Mouse (Mus musculus): ENCODE measurements around the gene Dapk3.

Gene Dapk3

DNA sequence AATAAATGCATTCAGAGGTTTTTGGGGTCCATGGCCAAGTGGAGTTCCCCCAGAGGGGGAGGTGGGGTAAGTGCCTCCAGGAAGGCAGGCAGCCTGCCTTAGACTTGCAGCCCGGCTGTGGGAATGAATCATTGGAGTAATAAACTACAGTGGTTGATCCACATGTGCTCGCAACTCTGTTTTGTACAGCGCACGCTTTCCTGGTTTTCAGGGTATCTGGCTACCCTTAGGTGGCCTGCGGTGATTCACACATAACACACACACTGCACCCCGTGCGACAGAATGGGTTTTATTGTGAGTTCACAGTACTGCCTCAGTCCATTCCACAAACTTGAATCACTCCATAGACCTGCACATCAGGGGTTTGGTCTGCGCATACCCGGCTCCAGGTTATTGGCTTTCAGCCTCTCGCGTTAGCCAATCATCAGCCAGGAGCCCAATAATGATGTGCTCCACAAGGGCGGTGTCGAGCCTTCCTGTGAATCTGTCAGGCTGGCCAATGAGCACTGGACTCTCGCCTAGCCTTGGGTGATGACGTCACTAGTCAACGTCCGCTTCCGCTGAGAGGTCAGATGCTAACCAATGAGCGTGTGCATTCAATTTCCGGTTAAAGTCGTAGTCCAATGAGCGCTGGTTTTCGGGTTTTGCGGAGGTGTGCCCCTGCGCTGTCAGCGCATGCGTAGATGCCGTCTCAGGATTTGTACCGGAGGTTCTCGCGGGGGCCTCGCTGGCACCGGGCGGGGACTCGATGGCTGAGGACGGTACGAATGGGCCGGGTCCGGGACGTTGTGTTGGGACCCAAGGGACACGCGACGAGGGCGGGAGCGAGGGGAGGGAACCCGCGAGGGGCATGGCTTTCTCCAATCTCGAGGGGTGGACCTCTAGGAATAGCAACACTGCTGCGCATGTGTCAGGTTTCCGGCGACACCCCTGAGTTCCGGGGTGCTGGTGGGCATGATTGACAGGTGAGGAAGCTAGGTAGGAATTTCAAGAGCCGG, at the start of gene Dapk3:
Gene Dapk3, plus strand, starts transcription at position 670 of the 998 bp plus-strand sequence.
- peak; percentile 97 for DNase-seq (ENCODE audit: low read depth, low spot score)

- DNase-seq (ENCODE audit: low read depth, low spot score), result peak; percentile 61
Measured at GRCm38 (mm10) chr10:81134181-81134587, 48.6 kb upstream of the Dapk3 start.

DNA sequence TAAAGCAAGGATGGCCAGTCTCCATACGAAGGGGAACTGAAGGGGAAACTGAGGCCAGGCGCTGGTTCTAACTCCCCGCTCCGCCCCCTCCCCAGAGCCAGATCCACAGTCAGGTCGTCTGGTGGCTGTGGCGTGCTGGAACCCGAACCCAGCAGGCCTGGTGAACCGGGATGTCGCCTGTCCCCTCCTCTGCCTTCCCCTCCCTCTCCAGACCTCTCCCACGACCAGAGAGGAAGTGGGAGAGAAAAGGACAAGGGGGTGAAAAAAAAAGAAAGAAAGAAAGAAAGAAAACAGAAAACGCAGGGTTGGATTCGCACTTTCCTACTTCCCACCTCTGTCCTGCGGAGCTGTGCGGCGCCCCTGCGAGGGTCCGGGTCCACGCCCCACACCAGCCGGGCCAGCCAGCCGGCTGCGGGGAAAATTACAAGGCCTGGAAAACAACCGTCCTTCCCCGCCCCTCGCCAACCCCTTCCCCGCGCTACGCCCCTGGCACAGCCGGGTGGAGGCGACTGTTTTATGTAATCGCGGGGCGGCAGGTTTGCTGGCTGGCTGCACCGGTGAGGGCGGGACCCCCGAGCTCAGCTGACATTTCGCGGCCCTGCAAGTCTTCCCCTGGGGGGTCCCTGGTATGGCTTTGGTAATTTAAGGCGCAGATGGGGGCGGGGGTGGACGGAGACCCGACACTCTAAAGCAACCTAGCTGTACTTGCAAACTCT, 47.7 kb upstream of the Dapk3 start, which contains the start of gene Zbtb7a:
Gene Zbtb7a, plus strand, starts transcription at position 255 of the 716 bp plus-strand sequence.
- DNase-seq (ENCODE audit: low read depth, low spot score), result no peak

DNA sequence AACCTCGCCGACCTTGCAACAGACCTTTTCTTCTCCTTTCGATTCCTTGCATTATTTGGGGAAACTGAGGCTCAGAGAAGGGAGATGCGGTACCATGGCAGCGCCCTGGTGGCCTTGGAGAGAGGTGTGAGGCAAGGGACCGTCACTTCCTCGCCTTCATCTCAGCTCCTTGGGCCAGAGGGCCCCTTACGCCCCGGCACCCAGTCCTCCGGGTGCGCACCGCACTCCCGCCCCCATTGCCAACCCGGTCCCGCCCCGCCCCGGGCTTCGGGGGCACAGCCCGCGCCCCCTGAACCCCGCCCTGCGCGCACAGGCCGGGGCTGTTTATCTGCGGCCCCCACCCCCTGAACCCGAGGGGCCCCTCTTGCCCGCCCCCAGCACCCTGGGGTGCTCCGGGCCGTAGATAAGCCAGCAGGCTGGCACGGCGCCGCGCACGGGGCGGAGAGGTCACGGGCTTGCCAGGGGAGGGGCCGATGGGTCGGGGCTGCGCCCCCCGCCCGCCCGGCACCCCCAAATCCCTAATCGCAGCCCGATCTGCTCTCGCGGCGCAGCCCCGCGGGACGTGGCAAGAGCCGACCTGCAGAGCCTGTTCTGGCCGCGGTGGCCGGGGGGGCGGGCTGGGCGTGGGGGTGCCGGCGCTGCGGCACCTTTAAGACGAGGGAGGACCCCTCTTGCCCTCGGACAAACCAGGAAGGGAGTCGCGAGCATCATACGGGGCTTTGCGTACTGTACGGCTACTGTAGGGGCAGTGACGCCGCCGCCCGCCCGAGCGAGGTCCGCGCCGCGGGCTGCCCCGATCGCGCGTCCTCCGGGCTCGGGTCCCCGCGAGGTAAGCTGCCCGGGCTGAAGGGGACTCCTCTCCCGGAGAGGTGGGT, 46.7 kb upstream of the Dapk3 start:
- DNase-seq (ENCODE audit: low read depth, low spot score), result peak; percentile 52

- DNase-seq (ENCODE audit: low read depth, low spot score), result peak; percentile 48
Measured at GRCm38 (mm10) chr10:81136706-81137231, 46.0 kb upstream of the Dapk3 start.

- DNase-seq (ENCODE audit: low read depth, low spot score), result peak; percentile 97
Measured at GRCm38 (mm10) chr10:81137252-81138130, 45.3 kb upstream of the Dapk3 start.

GRCm38 (mm10) chr10:81138131-81138782, 44.5 kb upstream of the Dapk3 start:
- peak; percentile 32 for DNase-seq (ENCODE audit: low read depth, low spot score)

GRCm38 (mm10) chr10:81138821-81139528, 43.8 kb upstream of the Dapk3 start:
- DNase-seq (ENCODE audit: low read depth, low spot score), result no peak

DNA sequence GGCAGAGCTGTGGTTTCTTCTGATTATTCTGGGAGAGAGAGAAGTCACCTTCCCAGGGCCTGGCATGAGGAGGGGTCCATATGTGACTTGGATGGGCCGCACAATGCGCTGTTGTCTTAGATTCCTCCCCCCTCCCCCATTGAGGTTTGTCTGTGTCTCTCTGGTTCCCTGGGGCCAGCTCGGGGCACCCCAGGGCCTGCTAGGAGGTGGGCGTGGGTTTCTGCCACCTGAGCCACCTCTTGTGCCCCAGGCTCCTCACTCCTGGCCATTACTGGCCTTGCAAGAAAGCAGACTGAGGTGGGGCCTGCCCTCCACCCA, 43.3 kb upstream of the Dapk3 start:
- DNase-seq (ENCODE audit: low read depth, low spot score), result no peak

DNA sequence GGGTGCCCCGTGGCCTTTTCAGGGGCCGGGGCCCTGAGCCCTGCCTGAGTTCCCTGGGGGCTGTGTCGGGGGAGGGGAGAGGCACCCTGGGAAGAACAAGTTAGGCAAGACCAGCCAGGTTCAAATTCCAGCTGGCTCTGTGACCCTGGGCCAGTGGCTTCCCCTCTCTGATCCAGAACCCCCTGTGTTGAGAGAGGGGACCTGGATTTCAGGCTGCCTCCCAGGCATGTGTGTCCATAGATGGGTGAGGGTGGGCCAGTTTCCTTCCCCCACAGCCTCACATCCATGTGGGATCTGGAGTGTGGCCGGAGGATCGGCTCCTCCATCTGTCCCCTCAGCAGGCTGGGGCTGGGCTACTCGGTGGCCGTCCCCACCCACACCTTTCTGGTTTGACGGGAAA, 42.8 kb upstream of the Dapk3 start:
- DNase-seq (ENCODE audit: low read depth, low spot score), result no peak

DNA sequence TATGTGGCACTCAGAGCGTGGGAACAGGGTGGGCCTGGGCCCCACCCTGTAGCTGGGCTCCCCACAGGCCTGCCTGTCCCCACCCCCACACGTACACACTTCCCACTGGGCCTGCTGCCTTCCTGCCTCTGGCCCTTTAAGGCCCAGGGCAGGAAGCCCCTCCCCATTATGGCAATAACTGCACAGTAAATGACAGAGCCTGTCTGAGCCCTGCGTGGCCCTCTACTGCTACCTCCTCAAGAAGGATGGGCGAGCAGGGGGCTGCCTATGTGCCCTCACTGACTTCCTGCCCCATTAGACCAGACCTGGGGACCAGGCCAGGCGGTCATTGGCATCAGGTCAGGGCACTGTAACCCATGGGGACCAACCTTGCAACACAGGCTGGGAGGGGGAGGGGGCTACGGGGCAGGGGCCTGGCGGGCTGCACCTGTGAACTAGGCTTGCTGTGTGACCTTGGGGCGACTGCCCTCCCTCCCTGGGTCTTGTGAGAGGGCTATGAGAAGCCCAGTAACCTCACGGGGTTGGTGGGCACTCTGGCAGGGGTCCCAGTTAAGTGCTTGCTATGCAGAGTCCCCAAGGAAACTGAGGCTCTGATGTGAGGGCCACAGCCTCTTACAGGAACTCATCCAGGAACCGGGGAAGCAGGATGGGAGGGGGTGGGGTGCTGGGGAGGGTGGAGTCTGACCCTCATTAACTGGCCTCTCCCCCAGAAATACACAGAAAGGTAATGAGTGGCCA, 41.9 kb upstream of the Dapk3 start:
- DNase-seq (ENCODE audit: low read depth, low spot score), result no peak

DNA sequence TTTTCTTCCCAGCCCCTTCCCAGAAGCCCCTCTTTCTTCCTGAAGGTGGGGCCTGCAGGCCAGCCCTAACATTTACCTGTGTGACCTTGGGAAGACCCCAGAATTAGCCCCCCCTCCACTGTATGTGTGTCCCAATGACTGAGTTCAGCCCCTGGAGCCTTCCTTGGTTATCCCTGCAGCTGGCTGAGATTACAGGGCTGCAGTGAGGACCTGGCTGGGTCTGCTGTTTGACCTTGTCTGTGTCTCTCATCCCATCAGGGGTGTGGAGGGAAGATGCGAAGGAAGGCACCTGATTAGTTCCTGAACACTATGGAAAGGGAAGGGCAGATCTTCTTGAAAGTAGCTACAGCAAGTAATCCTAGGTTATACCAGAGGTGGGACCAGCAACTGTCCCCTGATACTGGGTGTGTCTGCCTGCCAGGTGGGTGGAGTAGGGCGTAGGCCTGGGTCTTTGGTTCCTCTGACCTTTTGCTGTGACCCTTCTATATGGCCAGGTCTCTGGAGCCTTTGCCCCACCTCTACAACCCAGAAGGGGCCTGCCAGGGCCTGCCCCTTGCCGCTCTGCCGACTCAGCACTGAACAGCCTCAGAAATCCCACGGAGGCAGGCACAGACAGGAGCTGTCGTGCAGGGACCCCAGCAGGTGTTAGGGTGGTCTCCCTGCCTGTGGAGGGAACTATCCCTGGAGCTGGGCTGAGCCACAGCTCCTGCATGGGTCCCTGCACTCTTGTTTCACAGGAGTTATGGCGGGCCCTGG, 41.2 kb upstream of the Dapk3 start:
- no peak for DNase-seq (ENCODE audit: low read depth, low spot score)

GRCm38 (mm10) chr10:81142551-81142981, 40.2 kb upstream of the Dapk3 start:
- DNase-seq (ENCODE audit: low read depth, low spot score), result no peak

DNA sequence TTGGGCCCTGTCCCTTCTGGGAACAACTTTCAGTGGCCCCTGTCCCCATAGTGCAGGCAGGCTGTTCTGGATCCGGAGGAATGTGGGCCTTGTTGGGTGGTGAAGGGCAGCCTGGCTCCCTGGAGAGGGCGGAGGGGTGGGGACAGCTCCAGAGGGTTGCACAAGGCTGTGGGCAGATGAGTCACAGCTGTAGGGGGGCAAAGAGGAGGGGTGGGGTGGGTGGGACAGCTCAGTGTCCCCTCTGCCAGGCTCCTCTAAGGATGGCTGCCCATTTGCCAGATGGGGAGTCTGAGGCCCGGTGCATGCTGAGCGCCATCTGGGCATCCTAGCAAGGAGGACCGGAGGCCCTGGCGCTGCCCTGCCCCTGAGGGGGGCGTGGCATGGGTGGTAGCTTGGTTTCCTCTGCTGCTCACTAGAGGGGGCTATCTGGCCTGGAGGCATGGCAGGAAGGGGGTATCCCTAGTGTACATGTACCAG, 39.6 kb upstream of the Dapk3 start:
- DNase-seq (ENCODE audit: low read depth, low spot score), result no peak

- no peak for DNase-seq (ENCODE audit: low read depth, low spot score)
Measured at GRCm38 (mm10) chr10:81143845-81144437, 38.9 kb upstream of the Dapk3 start.

DNA sequence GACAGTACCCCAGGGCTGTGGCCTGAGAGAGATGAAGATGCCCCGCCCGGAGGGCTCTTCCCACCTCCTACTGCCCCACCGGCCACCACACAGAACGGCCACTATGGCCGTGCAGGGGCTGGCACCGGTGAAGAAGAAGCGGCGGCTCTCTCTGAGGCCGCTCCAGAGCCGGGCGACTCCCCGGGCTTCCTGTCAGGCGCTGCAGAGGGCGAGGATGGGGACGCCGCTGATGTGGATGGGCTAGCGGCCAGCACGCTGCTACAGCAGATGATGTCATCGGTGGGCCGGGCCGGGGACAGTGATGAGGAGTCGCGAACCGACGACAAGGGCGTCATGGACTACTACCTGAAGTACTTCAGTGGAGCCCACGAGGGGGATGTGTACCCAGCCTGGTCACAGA, 38.1 kb upstream of the Dapk3 start:
- no peak for DNase-seq (ENCODE audit: low read depth, low spot score)

- DNase-seq (ENCODE audit: low read depth, low spot score), result no peak
Measured at GRCm38 (mm10) chr10:81145307-81145706, 37.5 kb upstream of the Dapk3 start.
